Mouse (Mus musculus): Measurements from ENCODE around the gene Fam161a. TPM values are rescaled to one million over a fixed set of nuclear protein-coding genes. Genes with fewer than 3 reads are reported as not detected.
A peak's percentile ranks its signal among the peaks of the same experiment; 100 is the strongest.

Gene Fam161a
- total RNA-seq, 1 experiment, result 3.7 TPM

GRCm38 (mm10) chr11:23020116-23020770 lies 12.9 kb downstream of the Fam161a start:
- Histone ChIP-seq H3K4me1 (ENCODE audit: control insufficient read depth in 2 of 2, insufficient read depth in 2 of 2, low read length in 2 of 2, poor library complexity in 1 of 2) (no peaks in the 10 kb centered on the region), H3K9ac (ENCODE audit: insufficient read depth, low read depth, low read length, poor library complexity, severe bottlenecking) (peak overlapping the region; percentile 37; the same call in 1 of the 2 replicates), H3K36me3 (ENCODE audit: control insufficient read depth, insufficient read depth, low read length, poor library complexity, severe bottlenecking) (no peaks in the 10 kb centered on the region), H3K27ac (ENCODE audit: insufficient read depth, low read depth, low read length, poor library complexity, severe bottlenecking) (no peak overlapping the region), H3K4me3 (ENCODE audit: insufficient read depth in 1 of 2, low read depth in 1 of 2, low read length in 2 of 2, poor library complexity in 1 of 2, severe bottlenecking in 1 of 2) (peak overlapping the region; percentile 19 to 22; a peak in 1 of 4 replicates), H3K9me3 (ENCODE audit: control insufficient read depth, insufficient read depth, low read depth, low read length) (no peaks in the 10 kb centered on the region)
- in situ Hi-C loops (cut with MboI; ENCODE audit: low sequenced_read_pairs in 2 of 2, unreplicated experiment in 2 of 2), result no loop called here
- no peak for TF ChIP-seq ZNF384 (IDR thresholded peaks at IDR 0.05; ENCODE audit: low read depth, low read length)
- no peak for TF ChIP-seq MAFK (IDR thresholded peaks at IDR 0.05; ENCODE audit: insufficient read depth, low read depth, low read length)
- no peak for TF ChIP-seq CHD2 (IDR thresholded peaks at IDR 0.05; ENCODE audit: low read depth, low read length)
- no peak for TF ChIP-seq ZC3H11A (IDR thresholded peaks at IDR 0.05; ENCODE audit: borderline replicate concordance, low read depth, low read length)
- no peak for TF ChIP-seq HCFC1 (IDR thresholded peaks at IDR 0.05; ENCODE audit: borderline replicate concordance, insufficient read depth, low read length)
- no peak for DNase-seq (ENCODE audit: low read depth, low spot score)

GRCm38 (mm10) chr11:23020841-23021240 lies 13.5 kb downstream of the Fam161a start:
- Histone ChIP-seq H3K4me3 (ENCODE audit: insufficient read depth in 1 of 2, low read depth in 1 of 2, low read length in 2 of 2, poor library complexity in 1 of 2, severe bottlenecking in 1 of 2) (0 out of 4 replicates have a peak overlapping the region, but pooled peaks of 1 of the 2 experiments have one; percentile 18), H3K36me3 (ENCODE audit: control insufficient read depth, insufficient read depth, low read length, poor library complexity, severe bottlenecking) (no peaks in the 10 kb centered on the region), H3K27ac (ENCODE audit: insufficient read depth, low read depth, low read length, poor library complexity, severe bottlenecking) (no peak overlapping the region), H3K4me1 (ENCODE audit: control insufficient read depth in 2 of 2, insufficient read depth in 2 of 2, low read length in 2 of 2, poor library complexity in 1 of 2) (no peaks in the 10 kb centered on the region), H3K9me3 (ENCODE audit: control insufficient read depth, insufficient read depth, low read depth, low read length) (no peaks in the 10 kb centered on the region), H3K9ac (ENCODE audit: insufficient read depth, low read depth, low read length, poor library complexity, severe bottlenecking) (peak overlapping the region; percentile 37; the same call in 1 of the 2 replicates)
- in situ Hi-C loops (cut with MboI; ENCODE audit: low sequenced_read_pairs in 2 of 2, unreplicated experiment in 2 of 2), result no loop called here
- DNase-seq (ENCODE audit: low read depth, low spot score), result no peak
- TF ChIP-seq MAFK (IDR thresholded peaks at IDR 0.05; ENCODE audit: insufficient read depth, low read depth, low read length), result no peak
- TF ChIP-seq ZC3H11A (IDR thresholded peaks at IDR 0.05; ENCODE audit: borderline replicate concordance, low read depth, low read length), result no peak
- TF ChIP-seq CHD2 (IDR thresholded peaks at IDR 0.05; ENCODE audit: low read depth, low read length), result no peak
- TF ChIP-seq ZNF384 (IDR thresholded peaks at IDR 0.05; ENCODE audit: low read depth, low read length), result no peak
- TF ChIP-seq HCFC1 (IDR thresholded peaks at IDR 0.05; ENCODE audit: borderline replicate concordance, insufficient read depth, low read length), result no peak

- Histone ChIP-seq H3K4me1 (ENCODE audit: control insufficient read depth in 2 of 2, insufficient read depth in 2 of 2, low read length in 2 of 2, poor library complexity in 1 of 2) (no peaks in the 10 kb centered on the region), H3K9ac (ENCODE audit: insufficient read depth, low read depth, low read length, poor library complexity, severe bottlenecking) (no peak overlapping the region), H3K36me3 (ENCODE audit: control insufficient read depth, insufficient read depth, low read length, poor library complexity, severe bottlenecking) (no peaks in the 10 kb centered on the region), H3K4me3 (ENCODE audit: insufficient read depth in 1 of 2, low read depth in 1 of 2, low read length in 2 of 2, poor library complexity in 1 of 2, severe bottlenecking in 1 of 2) (no peak overlapping the region), H3K9me3 (ENCODE audit: control insufficient read depth, insufficient read depth, low read depth, low read length) (no peaks in the 10 kb centered on the region), H3K27ac (ENCODE audit: insufficient read depth, low read depth, low read length, poor library complexity, severe bottlenecking) (no peak overlapping the region)
- DNase-seq (ENCODE audit: low read depth, low spot score), result no peak
- no peak for TF ChIP-seq MAFK (IDR thresholded peaks at IDR 0.05; ENCODE audit: insufficient read depth, low read depth, low read length)
- TF ChIP-seq CHD2 (IDR thresholded peaks at IDR 0.05; ENCODE audit: low read depth, low read length), result no peak
- no peak for TF ChIP-seq ZC3H11A (IDR thresholded peaks at IDR 0.05; ENCODE audit: borderline replicate concordance, low read depth, low read length)
- TF ChIP-seq ZNF384 (IDR thresholded peaks at IDR 0.05; ENCODE audit: low read depth, low read length), result no peak
- no peak for TF ChIP-seq HCFC1 (IDR thresholded peaks at IDR 0.05; ENCODE audit: borderline replicate concordance, insufficient read depth, low read length)
- in situ Hi-C loops (cut with MboI; ENCODE audit: low sequenced_read_pairs in 2 of 2, unreplicated experiment in 2 of 2), result no loop called here
Measured at GRCm38 (mm10) chr11:23023155-23023554, 15.8 kb downstream of the Fam161a start.

- in situ Hi-C loops (cut with MboI; ENCODE audit: low sequenced_read_pairs in 2 of 2, unreplicated experiment in 2 of 2), result no loop called here
- H3K27ac ChIP-seq (ENCODE audit: insufficient read depth, low read depth, low read length, poor library complexity, severe bottlenecking), result no peak overlapping the region
- no peaks in the 10 kb centered on the region for H3K9me3 ChIP-seq (ENCODE audit: control insufficient read depth, insufficient read depth, low read depth, low read length)
- H3K9ac ChIP-seq (ENCODE audit: insufficient read depth, low read depth, low read length, poor library complexity, severe bottlenecking), result no peak overlapping the region
- no peak for DNase-seq (ENCODE audit: low read depth, low spot score)
- TF ChIP-seq HCFC1 (IDR thresholded peaks at IDR 0.05; ENCODE audit: borderline replicate concordance, insufficient read depth, low read length) (no peak), ZC3H11A (IDR thresholded peaks at IDR 0.05; ENCODE audit: borderline replicate concordance, low read depth, low read length) (no peak), ZNF384 (IDR thresholded peaks at IDR 0.05; ENCODE audit: low read depth, low read length) (no peak), MAFK (IDR thresholded peaks at IDR 0.05; ENCODE audit: insufficient read depth, low read depth, low read length) (no peak), CHD2 (IDR thresholded peaks at IDR 0.05; ENCODE audit: low read depth, low read length) (no peak)
- H3K4me3 ChIP-seq (ENCODE audit: insufficient read depth in 1 of 2, low read depth in 1 of 2, low read length in 2 of 2, poor library complexity in 1 of 2, severe bottlenecking in 1 of 2), result no peak overlapping the region
- H3K4me1 ChIP-seq (ENCODE audit: control insufficient read depth in 2 of 2, insufficient read depth in 2 of 2, low read length in 2 of 2, poor library complexity in 1 of 2), result no peaks in the 10 kb centered on the region
- no peaks in the 10 kb centered on the region for H3K36me3 ChIP-seq (ENCODE audit: control insufficient read depth, insufficient read depth, low read length, poor library complexity, severe bottlenecking)
Measured at GRCm38 (mm10) chr11:23024169-23024568, 16.8 kb downstream of the Fam161a start.

Measured in ES-E14 (cell line).